Mouse (Mus musculus) heart, embryonic 14.5 days (tissue): Measurements from ENCODE around the gene AW822073. TPM values are rescaled to one million over a fixed set of nuclear protein-coding genes. Genes with fewer than 3 reads are reported as not detected.

Source experiments
- ATAC-seq: fragments of 200-750 bp; cut with Nextera tagmentation; 2 replicates; pipeline ENCODE4 v1.8.0; 2017; ENCODE audit warnings: low read depth, moderate TSS enrichment; ENCODE audit not compliant: insufficient number of reproducible peaks, insufficient read depth, low FRiP score
- H3K27ac ChIP-seq, 2 experiments: fragments of 200-500 bp in 1 of 2; fragments of 300-500 bp in 1 of 2; sonication (generic) in 1 of 2; replicated peaks in 1 of 2; 2 replicates each; pipeline ENCODE4 v1.5.1; 2012 to 2014; ENCODE audit warnings: low read depth in 2 of 2, low read length in 2 of 2, control low read depth in 1 of 2, mild to moderate bottlenecking in 1 of 2, mixed read lengths in 1 of 2; ENCODE audit not compliant: control insufficient read depth in 1 of 2, insufficient read depth in 1 of 2
- H3K27me3 ChIP-seq: fragments of 300-500 bp; sonication (generic); 2 replicates; pipeline ENCODE4 v1.6.1; 2014; ENCODE audit warnings: mild to moderate bottlenecking, low read length, control low read depth; ENCODE audit not compliant: control insufficient read depth, insufficient read depth
- H3K36me3 ChIP-seq: fragments of 300-500 bp; sonication (generic); 2 replicates; pipeline ENCODE4 v1.6.1; 2014; ENCODE audit warnings: mild to moderate bottlenecking, control low read depth, low read length, mixed read lengths; ENCODE audit not compliant: control insufficient read depth, insufficient read depth
- H3K4me1 ChIP-seq, 2 experiments: fragments of 200-500 bp in 1 of 2; fragments of 300-500 bp in 1 of 2; sonication (generic) in 1 of 2; 2 replicates each; pipeline ENCODE4 v1.6.1; 2012 to 2014; ENCODE audit warnings: low read length in 2 of 2, control low read depth in 1 of 2, mixed read lengths in 1 of 2; ENCODE audit not compliant: control insufficient read depth in 2 of 2, insufficient read depth in 2 of 2
- H3K4me2 ChIP-seq: fragments of 300-500 bp; sonication (generic); 2 replicates; pipeline ENCODE4 v1.6.1; 2014; ENCODE audit warnings: mild to moderate bottlenecking, low read length
- H3K4me3 ChIP-seq, 2 experiments: fragments of 200-500 bp in 1 of 2; fragments of 300-500 bp in 1 of 2; sonication (generic) in 1 of 2; 2 replicates each; pipeline ENCODE4 v1.5.1; 2012 to 2014; ENCODE audit warnings: low read length in 2 of 2, mild to moderate bottlenecking in 2 of 2, control low read depth in 1 of 2, low read depth in 1 of 2, moderate library complexity in 1 of 2; ENCODE audit not compliant: control insufficient read depth in 1 of 2, insufficient read depth in 1 of 2
- H3K9ac ChIP-seq: fragments of 300-500 bp; sonication (generic); 2 replicates; pipeline ENCODE4 v1.6.1; 2014; ENCODE audit warnings: mild to moderate bottlenecking, low read length
- H3K9me3 ChIP-seq: fragments of 300-500 bp; sonication (generic); 2 replicates; pipeline ENCODE4 v1.6.1; 2016; ENCODE audit warnings: low read length, control low read depth; ENCODE audit not compliant: control insufficient read depth
- WGBS: fragments of 180-500 bp; shearing (Covaris S2); extraction: QIAGEN DNeasy Blood & Tissue Kit; methylation state at CpG from one replicate; pipeline ENCODE4 v1.1.7; 2014; 5-methylcytosine and 5-hydroxymethylcytosine counted together
- polyA plus RNA-seq: library from polyadenylated mRNA; unstranded; fragments of >200 nt; fragmentation: Nextera tagmentation; extraction: Ambion mirVana; gene quantifications from 2 replicates; pipeline ENCODE4 v1.2.1, GENCODE M21; 2014

The AW822073 gene
- polyA plus RNA-seq, 1 experiment from 2014 or later, result not detected

GRCm38 (mm10) chr10:58209710-58210467 lies 14.8 kb downstream of the AW822073 start:
- 57% methylated on average over 2 of the region's 2 CpGs for WGBS
- H3K9ac ChIP-seq, result no peak overlapping the region

GRCm38 (mm10) chr10:58206639-58207404 lies 17.9 kb downstream of the AW822073 start:
- Histone ChIP-seq H3K4me1 (no peaks in the 10 kb centered on the region), H3K4me3 (no peak overlapping the region), H3K9ac (no peak overlapping the region), H3K9me3 (peaks cover 9% of the 10 kb centered on the region; the same call in 1 of the 2 replicates), H3K36me3 (no peaks in the 10 kb centered on the region), H3K27me3 (no peaks in the 10 kb centered on the region), H3K27ac (no peak overlapping the region), H3K4me2 (no peak overlapping the region)
- 75% methylated on average over 4 of the region's 4 CpGs for WGBS
- no peak for ATAC-seq

More at GRCm38 (mm10) chr10:58209710-58210467, 14.8 kb downstream of the AW822073 start:
- Histone ChIP-seq H3K36me3 (no peaks in the 10 kb centered on the region), H3K4me3 (no peak overlapping the region), H3K9me3 (peaks cover 10% of the 10 kb centered on the region; the same call in 1 of the 2 replicates), H3K4me1 (no peaks in the 10 kb centered on the region), H3K4me2 (no peak overlapping the region), H3K27me3 (no peaks in the 10 kb centered on the region), H3K27ac (no peak overlapping the region)
- no peak for ATAC-seq

- no peak overlapping the region for H3K9ac ChIP-seq
- no peak overlapping the region for H3K4me3 ChIP-seq
- peaks cover 9% of the 10 kb centered on the region; the same call in 1 of the 2 replicates for H3K9me3 ChIP-seq
- no peaks in the 10 kb centered on the region for H3K4me1 ChIP-seq
- no peaks in the 10 kb centered on the region for H3K36me3 ChIP-seq
- ATAC-seq, result no peak
- no peaks in the 10 kb centered on the region for H3K27me3 ChIP-seq
- H3K27ac ChIP-seq, result no peak overlapping the region
- H3K4me2 ChIP-seq, result no peak overlapping the region
- WGBS, result 34% methylated on average over 1 of the region's 1 CpGs
These were observed 18.7 kb downstream of the AW822073 start for GRCm38 (mm10) chr10:58205986-58206385.

Other genes with a start within 250 kb of the AW822073 start
- gene Duxf3, start 7.7 kb upstream of the AW822073 start, polyA plus RNA-seq, result not detected in 2 replicates
- gene Gm4981, start 11.8 kb upstream of the AW822073 start, polyA plus RNA-seq, result not detected in 2 replicates
- 37.3 and 39.3 TPM in 2 replicates for gene Gcc2, start 30.6 kb upstream of the AW822073 start, polyA plus RNA-seq
- gene Lims1, start 98.5 kb upstream of the AW822073 start, polyA plus RNA-seq, result 179 and 193 TPM in 2 replicates
- 23.5 and 26.8 TPM in 2 replicates for gene Ranbp2, start 222.0 kb upstream of the AW822073 start, polyA plus RNA-seq